Mouse (Mus musculus) cerebellum, adult 11-12 months (tissue): ENCODE data around the gene Tspan9.

Source experiments
- DNase-seq: peaks from one replicate; pipeline ENCODE4 v3.0.0; 2022

The Tspan9 gene

GRCm38 (mm10) chr6:128132581-128132980, 10.8 kb downstream of the Tspan9 start:
- no peak for DNase-seq

- DNase-seq: no peak
Measured at GRCm38 (mm10) chr6:128131390-128131789, 12.0 kb downstream of the Tspan9 start.

GRCm38 (mm10) chr6:128130686-128131085, 12.7 kb downstream of the Tspan9 start:
- no peak for DNase-seq

GRCm38 (mm10) chr6:128129382-128129781, 14.0 kb downstream of the Tspan9 start:
- DNase-seq: no peak

GRCm38 (mm10) chr6:128127312-128127711, 16.1 kb downstream of the Tspan9 start:
- DNase-seq: no peak

GRCm38 (mm10) chr6:128126876-128127275, 16.5 kb downstream of the Tspan9 start:
- no peak for DNase-seq

GRCm38 (mm10) chr6:128125464-128125863, 17.9 kb downstream of the Tspan9 start:
- DNase-seq: no peak

- DNase-seq: no peak
Measured at GRCm38 (mm10) chr6:128124222-128124971, 19.0 kb downstream of the Tspan9 start.

GRCm38 (mm10) chr6:128122127-128122526, 21.3 kb downstream of the Tspan9 start:
- DNase-seq: no peak

GRCm38 (mm10) chr6:128121691-128122090, 21.7 kb downstream of the Tspan9 start:
- DNase-seq: no peak

- no peak for DNase-seq
Measured at GRCm38 (mm10) chr6:128120806-128121205, 22.6 kb downstream of the Tspan9 start.

GRCm38 (mm10) chr6:128118670-128119230, 24.6 kb downstream of the Tspan9 start:
- no peak for DNase-seq

- no peak for DNase-seq
Measured at GRCm38 (mm10) chr6:128116836-128117542, 26.4 kb downstream of the Tspan9 start.

- DNase-seq: no peak
Measured at GRCm38 (mm10) chr6:128116344-128116743, 27.1 kb downstream of the Tspan9 start.

GRCm38 (mm10) chr6:128115121-128115520, 28.3 kb downstream of the Tspan9 start:
- no peak for DNase-seq

GRCm38 (mm10) chr6:128112605-128113004, 30.8 kb downstream of the Tspan9 start:
- no peak for DNase-seq

GRCm38 (mm10) chr6:128111784-128112183, 31.6 kb downstream of the Tspan9 start:
- no peak for DNase-seq

- peak; percentile 84 for DNase-seq
Measured at GRCm38 (mm10) chr6:128108324-128109035, 34.9 kb downstream of the Tspan9 start.

- no peak for DNase-seq
Measured at GRCm38 (mm10) chr6:128107698-128108097, 35.7 kb downstream of the Tspan9 start.

- DNase-seq: no peak
Measured at GRCm38 (mm10) chr6:128106154-128106553, 37.2 kb downstream of the Tspan9 start.

- DNase-seq: no peak
Measured at GRCm38 (mm10) chr6:128104712-128105324, 38.6 kb downstream of the Tspan9 start.

GRCm38 (mm10) chr6:128103874-128104273, 39.5 kb downstream of the Tspan9 start:
- no peak for DNase-seq
